Mouse (Mus musculus): ENCODE results near the gene En2. TPM values are rescaled to one million over a fixed set of nuclear protein-coding genes. Genes with fewer than 3 reads are reported as not detected.

En2 gene
- polyA plus RNA-seq, 1 experiment = not detected

Other genes starting within 250 kb of the En2 start
- gene Insig1, start 94.3 kb upstream of the En2 start, polyA plus RNA-seq (2012; rRNA removed) = 38.1 and 51.8 TPM in 2 replicates
- 0.03 TPM in 1 of 2 replicates, not detected in the other for gene Cnpy1, start 80.1 kb downstream of the En2 start, polyA plus RNA-seq (2012; rRNA removed)
- gene Rbm33, start 151.4 kb downstream of the En2 start, polyA plus RNA-seq (2012; rRNA removed) = 22.9 and 26.4 TPM in 2 replicates

All from urinary bladder, adult 2 months (tissue).